Mouse (Mus musculus): ENCODE results near the gene Irf4. TPM values are rescaled to one million over a fixed set of nuclear protein-coding genes. Genes with fewer than 3 reads are reported as not detected.

Gene Irf4
- polyA plus RNA-seq, 1 experiment from 2014 or later = 0.04 TPM

- Histone ChIP-seq H3K4me2 (ENCODE audit: low read length) (no peak overlapping the region), H3K9ac (ENCODE audit: low read length) (no peak overlapping the region)
Observed at GRCm38 (mm10) chr13:30730104-30730793, 18.8 kb upstream of the Irf4 start.

DNA sequence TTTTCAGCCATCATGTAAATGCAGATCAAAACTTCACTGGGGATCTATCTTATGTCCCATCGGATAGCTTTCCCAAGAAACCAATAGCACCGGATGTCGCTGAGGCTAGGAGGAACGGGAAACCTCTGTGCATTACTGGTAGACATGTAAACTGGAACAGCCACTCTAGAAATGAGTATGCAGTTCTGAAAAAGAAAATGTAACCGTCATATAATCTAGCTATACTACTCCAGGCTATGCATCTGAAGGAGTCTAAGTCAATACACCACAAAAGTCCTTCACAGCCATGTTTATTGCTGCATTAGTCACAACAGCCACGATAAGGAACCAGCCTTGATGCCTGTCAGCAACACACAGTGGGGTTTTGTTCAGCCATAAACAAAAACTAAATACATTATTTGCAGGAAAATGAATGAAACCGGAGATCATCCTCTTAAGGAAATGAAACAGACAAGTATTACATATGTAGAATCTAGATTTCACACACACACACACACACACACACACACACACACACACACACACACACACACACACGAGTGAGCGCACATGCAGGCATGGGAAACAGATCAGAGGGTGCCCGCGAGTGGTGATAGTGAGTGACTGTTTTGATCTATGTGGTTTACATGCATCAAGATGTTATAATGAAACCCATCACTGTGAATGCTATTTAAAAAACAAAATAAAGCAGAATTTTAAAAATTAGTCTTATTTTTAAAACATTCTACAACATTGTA lies 16.1 kb upstream of the Irf4 start:
- Histone ChIP-seq H3K4me2 (ENCODE audit: low read length) (no peak overlapping the region), H3K27ac (ENCODE audit: low read depth, low read length) (no peak overlapping the region), H3K9ac (ENCODE audit: low read length) (no peak overlapping the region), H3K36me3 (ENCODE audit: control insufficient read depth, insufficient read depth, low read length) (no peaks in the 10 kb centered on the region), H3K27me3 (replicated peaks; ENCODE audit: control insufficient read depth, insufficient read depth, low read length) (no peaks in the 10 kb centered on the region), H3K9me3 (replicated peaks; ENCODE audit: control insufficient read depth, low read length) (no peaks in the 10 kb centered on the region), H3K4me1 (ENCODE audit: control insufficient read depth, insufficient read depth, low read length) (no peaks in the 10 kb centered on the region), H3K4me3 (ENCODE audit: low read depth, low read length) (no peak overlapping the region)
- 86% methylated on average over 11 of the region's 11 CpGs for WGBS
- DNase-seq (ENCODE audit: low spot score) = no peak
- no peak for ATAC-seq

More at GRCm38 (mm10) chr13:30730104-30730793, 18.8 kb upstream of the Irf4 start:
- no peaks in the 10 kb centered on the region for H3K4me1 ChIP-seq (ENCODE audit: control insufficient read depth, insufficient read depth, low read length)
- H3K27ac ChIP-seq (ENCODE audit: low read depth, low read length) = no peak overlapping the region
- H3K36me3 ChIP-seq (ENCODE audit: control insufficient read depth, insufficient read depth, low read length) = no peaks in the 10 kb centered on the region
- WGBS = 88% methylated on average over 15 of the region's 15 CpGs
- no peaks in the 10 kb centered on the region for H3K9me3 ChIP-seq (replicated peaks; ENCODE audit: control insufficient read depth, low read length)
- H3K4me3 ChIP-seq (ENCODE audit: low read depth, low read length) = no peak overlapping the region
- DNase-seq (ENCODE audit: low spot score) (no peak), ATAC-seq (no peak)
- no peaks in the 10 kb centered on the region for H3K27me3 ChIP-seq (replicated peaks; ENCODE audit: control insufficient read depth, insufficient read depth, low read length)

DNA sequence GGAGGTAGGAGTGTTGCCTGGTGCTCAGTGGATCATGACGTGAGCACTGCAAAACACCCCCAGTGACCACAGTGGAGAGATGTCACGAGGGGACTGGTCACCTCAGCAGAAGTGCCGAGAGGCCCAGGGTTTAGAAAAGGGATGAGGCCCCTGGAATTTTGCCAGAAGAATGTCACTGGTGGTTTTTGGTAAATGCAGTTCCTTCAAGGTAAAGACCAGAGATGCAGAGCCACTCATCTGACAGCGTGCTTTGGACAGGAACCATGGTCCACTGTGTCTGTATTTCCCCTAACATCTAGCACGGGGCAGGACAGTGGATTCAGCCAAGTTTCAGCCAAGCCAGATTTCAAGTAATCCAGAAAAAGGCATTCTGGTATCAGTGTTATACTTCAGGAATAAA lies 12.3 kb upstream of the Irf4 start:
- Histone ChIP-seq H3K9ac (ENCODE audit: low read length) (no peak overlapping the region), H3K27ac (ENCODE audit: low read depth, low read length) (no peak overlapping the region), H3K4me1 (ENCODE audit: control insufficient read depth, insufficient read depth, low read length) (no peaks in the 10 kb centered on the region), H3K4me3 (ENCODE audit: low read depth, low read length) (no peak overlapping the region), H3K27me3 (replicated peaks; ENCODE audit: control insufficient read depth, insufficient read depth, low read length) (no peaks in the 10 kb centered on the region), H3K9me3 (replicated peaks; ENCODE audit: control insufficient read depth, low read length) (no peaks in the 10 kb centered on the region), H3K4me2 (ENCODE audit: low read length) (no peak overlapping the region), H3K36me3 (ENCODE audit: control insufficient read depth, insufficient read depth, low read length) (no peaks in the 10 kb centered on the region)
- 89% methylated on average over 5 of the region's 5 CpGs for WGBS
- ATAC-seq (no peak), DNase-seq (ENCODE audit: low spot score) (no peak)

DNA sequence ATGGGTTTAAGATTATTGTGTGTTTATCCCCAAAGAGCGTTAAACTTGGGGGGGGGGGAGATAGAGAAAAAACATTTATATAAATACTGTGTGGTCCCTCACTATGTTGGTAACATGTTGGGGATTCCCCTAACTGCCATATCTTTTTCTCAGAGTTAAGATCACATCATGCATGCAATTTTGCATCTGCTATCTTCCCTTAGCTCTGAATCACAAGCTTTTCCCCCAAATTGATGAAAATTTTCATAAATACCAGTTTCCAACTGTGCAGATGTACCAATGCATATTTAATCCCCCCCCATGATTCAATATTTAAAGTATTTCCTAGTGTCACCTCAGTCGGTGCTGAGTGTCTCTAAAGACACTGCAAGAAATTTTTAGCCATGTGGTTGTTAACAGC lies 11.8 kb upstream of the Irf4 start:
- no peaks in the 10 kb centered on the region for H3K9me3 ChIP-seq (replicated peaks; ENCODE audit: control insufficient read depth, low read length)
- no peak for DNase-seq (ENCODE audit: low spot score)
- no peak overlapping the region for H3K27ac ChIP-seq (ENCODE audit: low read depth, low read length)
- H3K27me3 ChIP-seq (replicated peaks; ENCODE audit: control insufficient read depth, insufficient read depth, low read length) = no peaks in the 10 kb centered on the region
- 92% methylated on average over 2 of the region's 2 CpGs for WGBS
- no peak overlapping the region for H3K9ac ChIP-seq (ENCODE audit: low read length)
- no peak overlapping the region for H3K4me2 ChIP-seq (ENCODE audit: low read length)
- no peak for ATAC-seq
- H3K4me3 ChIP-seq (ENCODE audit: low read depth, low read length) = no peak overlapping the region
- H3K4me1 ChIP-seq (ENCODE audit: control insufficient read depth, insufficient read depth, low read length) = no peaks in the 10 kb centered on the region
- no peaks in the 10 kb centered on the region for H3K36me3 ChIP-seq (ENCODE audit: control insufficient read depth, insufficient read depth, low read length)

DNA sequence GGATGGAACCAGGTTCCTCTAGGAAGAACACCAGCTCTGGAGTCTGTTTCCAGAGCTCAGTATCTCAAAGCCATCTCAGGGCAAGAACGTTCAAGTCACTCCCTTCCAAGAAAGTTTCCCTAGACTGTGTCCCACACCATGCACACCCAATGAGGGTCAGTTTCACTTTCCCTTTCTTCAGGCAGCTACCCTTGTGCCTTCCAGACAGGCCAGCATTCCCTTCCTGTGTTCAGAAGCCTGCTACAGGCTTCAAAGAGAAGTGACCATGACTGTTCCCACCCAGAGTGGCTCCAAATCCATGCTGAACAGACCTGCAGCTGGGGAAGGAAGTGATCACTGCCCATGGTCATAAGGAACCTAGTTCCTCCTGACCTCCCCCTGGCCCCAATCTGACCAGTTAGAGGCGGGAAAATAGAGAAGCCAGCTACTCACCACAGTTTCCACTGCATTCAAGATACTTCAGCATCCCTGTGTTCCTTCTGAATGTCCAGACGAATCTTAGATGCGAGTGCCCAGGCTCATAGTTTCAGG lies 10.7 kb upstream of the Irf4 start:
- Histone ChIP-seq H3K4me2 (ENCODE audit: low read length) (no peak overlapping the region), H3K9ac (ENCODE audit: low read length) (no peak overlapping the region), H3K27me3 (replicated peaks; ENCODE audit: control insufficient read depth, insufficient read depth, low read length) (no peaks in the 10 kb centered on the region), H3K9me3 (replicated peaks; ENCODE audit: control insufficient read depth, low read length) (no peaks in the 10 kb centered on the region), H3K36me3 (ENCODE audit: control insufficient read depth, insufficient read depth, low read length) (no peaks in the 10 kb centered on the region), H3K4me3 (ENCODE audit: low read depth, low read length) (no peak overlapping the region), H3K27ac (ENCODE audit: low read depth, low read length) (no peak overlapping the region), H3K4me1 (ENCODE audit: control insufficient read depth, insufficient read depth, low read length) (no peaks in the 10 kb centered on the region)
- ATAC-seq (no peak), DNase-seq (ENCODE audit: low spot score) (no peak)
- 81% methylated on average over 4 of the region's 4 CpGs for WGBS

DNA sequence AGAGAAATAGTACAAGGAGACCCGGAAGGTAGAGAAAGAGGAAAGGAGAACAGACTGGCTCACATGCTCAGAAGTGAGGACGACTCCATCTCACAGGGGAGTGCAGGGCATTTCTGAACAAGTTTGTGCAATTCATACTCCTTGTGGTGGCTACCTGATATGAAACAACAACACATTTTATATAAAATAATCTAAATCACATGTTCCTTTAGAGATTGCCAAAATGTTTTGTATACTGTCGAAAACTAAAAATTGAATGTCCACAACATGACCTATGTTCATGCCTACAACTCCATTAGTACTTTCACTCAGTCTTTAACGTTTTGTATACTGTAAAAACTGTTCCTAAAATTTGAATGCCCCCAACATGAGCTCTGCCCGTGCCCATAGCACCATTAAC lies 7.9 kb upstream of the Irf4 start:
- H3K4me3 ChIP-seq (ENCODE audit: low read depth, low read length) = no peak overlapping the region
- ATAC-seq = no peak
- no peak overlapping the region for H3K27ac ChIP-seq (ENCODE audit: low read depth, low read length)
- H3K27me3 ChIP-seq (replicated peaks; ENCODE audit: control insufficient read depth, insufficient read depth, low read length) = no peaks in the 10 kb centered on the region
- H3K36me3 ChIP-seq (ENCODE audit: control insufficient read depth, insufficient read depth, low read length) = no peaks in the 10 kb centered on the region
- H3K9ac ChIP-seq (ENCODE audit: low read length) = no peak overlapping the region
- WGBS = 81% methylated on average over 5 of the region's 5 CpGs
- H3K4me1 ChIP-seq (ENCODE audit: control insufficient read depth, insufficient read depth, low read length) = no peaks in the 10 kb centered on the region
- H3K9me3 ChIP-seq (replicated peaks; ENCODE audit: control insufficient read depth, low read length) = no peaks in the 10 kb centered on the region
- no peak overlapping the region for H3K4me2 ChIP-seq (ENCODE audit: low read length)
- no peak for DNase-seq (ENCODE audit: low spot score)

DNA sequence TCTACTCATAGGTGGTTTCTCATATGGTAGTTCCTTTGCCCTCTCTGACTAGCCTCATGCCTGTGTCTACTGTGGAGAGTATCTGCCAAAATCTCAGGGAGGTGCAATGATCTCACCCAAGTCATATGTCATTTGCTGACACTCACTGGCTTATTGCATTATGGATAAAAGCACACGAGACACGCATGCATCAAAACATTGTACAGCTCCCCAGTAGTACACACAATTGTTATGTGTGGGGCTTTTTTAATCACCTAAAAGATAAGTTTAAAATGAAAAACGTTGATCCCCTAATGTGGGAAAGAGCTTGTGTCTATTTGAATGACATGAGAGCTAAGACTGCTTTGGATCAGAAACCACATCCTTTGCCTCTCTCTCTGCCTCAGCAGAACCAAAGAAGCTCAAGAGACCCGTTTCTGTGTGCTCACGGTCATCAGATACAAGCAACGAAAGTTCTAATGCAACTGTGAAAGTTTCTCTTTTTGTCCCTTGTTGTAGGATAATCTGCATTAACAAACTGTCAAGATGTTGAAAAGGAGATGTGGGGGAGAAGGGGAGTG lies 6.5 kb upstream of the Irf4 start:
- WGBS = 75% methylated on average over 6 of the region's 6 CpGs

DNA sequence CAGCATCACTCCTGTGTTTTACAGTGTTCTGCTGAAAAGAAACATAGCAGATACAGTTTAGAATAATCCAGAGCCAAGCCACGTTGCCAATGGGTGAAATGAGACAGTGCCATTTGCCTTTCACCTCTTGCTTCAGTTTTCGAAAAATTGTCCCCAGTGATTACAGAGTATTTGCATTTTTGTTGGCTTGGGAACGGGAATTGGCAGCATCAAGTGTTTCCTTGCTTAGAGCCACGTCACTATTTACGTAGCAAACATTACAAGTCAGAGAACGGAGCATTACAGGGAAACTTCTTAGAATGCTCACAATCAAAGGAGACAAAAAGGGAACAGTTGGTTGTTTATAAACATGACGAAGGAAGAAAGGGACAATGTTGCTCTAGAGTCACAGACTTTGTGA lies 3.9 kb upstream of the Irf4 start:
- WGBS = 75% methylated on average over 7 of the region's 7 CpGs
- DNase-seq (ENCODE audit: low spot score) (no peak), ATAC-seq (no peak)
- H3K36me3 ChIP-seq (ENCODE audit: control insufficient read depth, insufficient read depth, low read length) = no peaks in the 10 kb centered on the region
- no peak overlapping the region for H3K4me2 ChIP-seq (ENCODE audit: low read length)
- H3K9ac ChIP-seq (ENCODE audit: low read length) = no peak overlapping the region
- H3K9me3 ChIP-seq (replicated peaks; ENCODE audit: control insufficient read depth, low read length) = no peaks in the 10 kb centered on the region
- no peak overlapping the region for H3K4me3 ChIP-seq (ENCODE audit: low read depth, low read length)
- no peak overlapping the region for H3K27ac ChIP-seq (ENCODE audit: low read depth, low read length)
- peaks cover 31% of the 10 kb centered on the region for H3K27me3 ChIP-seq (replicated peaks; ENCODE audit: control insufficient read depth, insufficient read depth, low read length)
- peaks cover 13% of the 10 kb centered on the region for H3K4me1 ChIP-seq (ENCODE audit: control insufficient read depth, insufficient read depth, low read length)

More for the DNA sequence above, 6.5 kb upstream of the Irf4 start:
- Histone ChIP-seq H3K9me3 (replicated peaks; ENCODE audit: control insufficient read depth, low read length) (no peaks in the 10 kb centered on the region), H3K4me2 (ENCODE audit: low read length) (no peak overlapping the region), H3K27ac (ENCODE audit: low read depth, low read length) (no peak overlapping the region), H3K27me3 (replicated peaks; ENCODE audit: control insufficient read depth, insufficient read depth, low read length) (peaks cover 6% of the 10 kb centered on the region; the same call in 1 of the 2 replicates), H3K36me3 (ENCODE audit: control insufficient read depth, insufficient read depth, low read length) (no peaks in the 10 kb centered on the region), H3K4me3 (ENCODE audit: low read depth, low read length) (no peak overlapping the region), H3K4me1 (ENCODE audit: control insufficient read depth, insufficient read depth, low read length) (no peaks in the 10 kb centered on the region), H3K9ac (ENCODE audit: low read length) (no peak overlapping the region)
- no peak for DNase-seq (ENCODE audit: low spot score)
- no peak for ATAC-seq

GRCm38 (mm10) chr13:30747068-30747467 lies 2.0 kb upstream of the Irf4 start:
- no peaks in the 10 kb centered on the region for H3K9me3 ChIP-seq (replicated peaks; ENCODE audit: control insufficient read depth, low read length)
- H3K27ac ChIP-seq (ENCODE audit: low read depth, low read length) = no peak overlapping the region
- WGBS = 75% methylated on average over 5 of the region's 5 CpGs
- no peak for DNase-seq (ENCODE audit: low spot score)
- H3K4me1 ChIP-seq (ENCODE audit: control insufficient read depth, insufficient read depth, low read length) = peaks cover 13% of the 10 kb centered on the region
- H3K4me2 ChIP-seq (ENCODE audit: low read length) = no peak overlapping the region
- no peak overlapping the region for H3K9ac ChIP-seq (ENCODE audit: low read length)
- no peak for ATAC-seq
- H3K4me3 ChIP-seq (ENCODE audit: low read depth, low read length) = no peak overlapping the region
- H3K36me3 ChIP-seq (ENCODE audit: control insufficient read depth, insufficient read depth, low read length) = no peaks in the 10 kb centered on the region
- peaks cover 43% of the 10 kb centered on the region for H3K27me3 ChIP-seq (replicated peaks; ENCODE audit: control insufficient read depth, insufficient read depth, low read length)

Measured in forebrain, embryonic 14.5 days (tissue).